Mouse (Mus musculus): ENCODE data around the gene Elovl3.

DNA sequence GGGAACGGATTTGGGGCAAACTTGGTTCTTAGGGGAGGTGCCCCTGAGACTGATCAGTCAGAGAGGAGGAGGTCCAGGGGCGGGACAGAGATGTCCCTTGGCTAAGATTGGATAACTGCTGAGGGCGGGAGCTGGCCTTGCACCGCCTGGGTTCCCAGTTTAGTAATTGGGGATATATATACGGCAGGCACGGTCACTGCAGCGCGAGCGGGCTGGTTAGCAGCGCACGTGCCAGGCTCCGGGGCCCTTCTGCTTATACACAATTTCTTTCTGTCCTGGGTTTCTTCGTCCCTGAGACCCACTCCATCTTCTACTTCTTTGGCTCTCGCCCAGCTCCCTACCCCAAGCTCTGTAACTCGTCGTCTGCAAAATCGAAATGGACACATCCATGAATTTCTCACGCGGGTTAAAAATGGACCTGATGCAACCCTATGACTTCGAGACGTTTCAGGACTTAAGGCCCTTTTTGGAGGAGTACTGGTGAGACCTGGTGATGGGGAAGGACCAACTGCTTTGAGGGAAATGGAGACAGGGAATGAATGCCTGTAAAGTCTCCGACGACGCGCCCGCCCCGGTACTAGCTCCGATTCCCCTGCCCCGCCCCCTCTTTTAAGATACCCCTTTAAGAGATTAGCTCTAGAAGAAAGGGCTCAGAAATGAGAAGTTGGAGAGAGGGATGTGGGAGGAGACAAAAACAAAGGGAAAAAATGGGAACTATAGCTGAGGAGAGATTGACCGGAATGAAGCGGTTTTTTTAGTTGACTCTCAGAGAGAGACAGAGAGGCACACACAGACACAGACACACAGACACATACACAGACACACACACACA is at the start of gene Elovl3:
- TF ChIP-seq CTCF (IDR thresholded peaks at IDR 0.05; ENCODE audit: borderline replicate concordance, insufficient read depth, low read depth, low read length), result no peak
- TF ChIP-seq POLR2A (IDR thresholded peaks at IDR 0.05; ENCODE audit: borderline replicate concordance, insufficient read depth, low read length), result no peak
